Mouse (Mus musculus) liver, embryonic 11.5 days (tissue): ENCODE results near the gene Pklr. TPM values are rescaled to one million over a fixed set of nuclear protein-coding genes. Genes with fewer than 3 reads are reported as not detected.

Experiments
- ATAC-seq: fragments of 200-750 bp; cut with Nextera tagmentation; replicated peaks from 2 replicates; pipeline ENCODE4 v1.8.0; 2017; ENCODE audit warnings: moderate number of reproducible peaks, mild to moderate bottlenecking, moderate TSS enrichment, moderate library complexity; ENCODE audit not compliant: low FRiP score
- DNase-seq: peaks from one replicate; pipeline ENCODE4 v3.0.0-alpha.2; 2017; ENCODE audit warnings: low spot score
- H3K27ac ChIP-seq: fragments of 300-500 bp; sonication (generic); 2 replicates; pipeline ENCODE4 v1.5.1; 2014; ENCODE audit warnings: mild to moderate bottlenecking, low read depth, low read length, control low read depth
- H3K27me3 ChIP-seq: fragments of 300-500 bp; sonication (generic); replicated peaks from 2 replicates; pipeline ENCODE4 v1.6.1; 2014; ENCODE audit warnings: low read length, mixed read lengths; ENCODE audit not compliant: control insufficient read depth, insufficient read depth
- H3K36me3 ChIP-seq: fragments of 300-500 bp; sonication (generic); 2 replicates; pipeline ENCODE4 v1.6.1; 2014; ENCODE audit warnings: mild to moderate bottlenecking, low read length, moderate library complexity, mixed read lengths; ENCODE audit not compliant: control insufficient read depth, insufficient read depth
- H3K4me1 ChIP-seq: fragments of 300-500 bp; sonication (generic); replicated peaks from 2 replicates; pipeline ENCODE4 v1.6.1; 2014; ENCODE audit warnings: low read length, mixed read lengths; ENCODE audit not compliant: control insufficient read depth, insufficient read depth
- H3K4me2 ChIP-seq: fragments of 300-500 bp; sonication (generic); 2 replicates; pipeline ENCODE4 v1.6.1; 2014; ENCODE audit warnings: mild to moderate bottlenecking, control low read depth, moderate library complexity
- H3K4me3 ChIP-seq: fragments of 300-500 bp; sonication (generic); 2 replicates; pipeline ENCODE4 v1.5.1; 2014; ENCODE audit warnings: low read depth, low read length, control low read depth
- H3K9ac ChIP-seq: fragments of 300-500 bp; sonication (generic); 2 replicates; pipeline ENCODE4 v1.6.1; 2014; ENCODE audit warnings: low read depth, low read length, control low read depth
- H3K9me3 ChIP-seq: fragments of 300-500 bp; sonication (generic); 2 replicates; pipeline ENCODE4 v1.6.1; 2016; ENCODE audit warnings: low read length, inconsistent platforms, mixed read lengths; ENCODE audit not compliant: control insufficient read depth
- WGBS: fragments of 180-500 bp; shearing (Covaris S2); extraction: QIAGEN DNeasy Blood & Tissue Kit; methylation state at CpG from one replicate; pipeline ENCODE4 v1.1.7; 2014; 5-methylcytosine and 5-hydroxymethylcytosine counted together
- polyA plus RNA-seq: library from polyadenylated mRNA; unstranded; fragments of >200 nt; fragmentation: Nextera tagmentation; extraction: Ambion mirVana; gene quantifications from 2 replicates; pipeline ENCODE4 v1.2.1, GENCODE M21; 2014

Gene Pklr
- polyA plus RNA-seq, 1 experiment from 2014 or later, result 117 TPM

GRCm38 (mm10) chr3:89107545-89107944 lies 28.4 kb upstream of the Pklr start:
- no peaks in the 10 kb centered on the region for H3K36me3 ChIP-seq
- no peak overlapping the region for H3K27ac ChIP-seq
- no peak overlapping the region for H3K9ac ChIP-seq
- no peaks in the 10 kb centered on the region for H3K27me3 ChIP-seq
- DNase-seq (no peak), ATAC-seq (no peak)
- peaks cover 5% of the 10 kb centered on the region; the same call in 1 of the 2 replicates for H3K4me1 ChIP-seq
- 56% methylated on average over 3 of the region's 3 CpGs for whole genome bisulfite sequencing
- H3K4me3 ChIP-seq, result no peak overlapping the region
- H3K9me3 ChIP-seq, result no peaks in the 10 kb centered on the region
- no peak overlapping the region for H3K4me2 ChIP-seq

- DNase-seq, result no peak
- 65% methylated on average over 1 of the region's 1 CpGs for WGBS
- ATAC-seq, result no peak
- Histone ChIP-seq H3K27ac (no peak overlapping the region), H3K4me3 (no peak overlapping the region), H3K9ac (no peak overlapping the region), H3K4me1 (0 out of 2 replicates have a peak, but pooled peaks cover 2% of the 10 kb centered on the region), H3K9me3 (no peaks in the 10 kb centered on the region), H3K27me3 (no peaks in the 10 kb centered on the region), H3K36me3 (no peaks in the 10 kb centered on the region), H3K4me2 (no peak overlapping the region)
These were observed 27.8 kb upstream of the Pklr start for GRCm38 (mm10) chr3:89108146-89108545.

- H3K27me3 ChIP-seq, result no peaks in the 10 kb centered on the region
- no peak overlapping the region for H3K27ac ChIP-seq
- no peak for DNase-seq
- H3K4me3 ChIP-seq, result no peak overlapping the region
- H3K9ac ChIP-seq, result no peak overlapping the region
- H3K4me2 ChIP-seq, result no peak overlapping the region
- 82% methylated on average over 4 of the region's 4 CpGs for WGBS
- H3K4me1 ChIP-seq, result 0 out of 2 replicates have a peak, but pooled peaks cover 3% of the 10 kb centered on the region
- no peak for ATAC-seq
- H3K9me3 ChIP-seq, result no peaks in the 10 kb centered on the region
- no peaks in the 10 kb centered on the region for H3K36me3 ChIP-seq
These were observed 22.9 kb upstream of the Pklr start for GRCm38 (mm10) chr3:89113058-89113457.

DNA sequence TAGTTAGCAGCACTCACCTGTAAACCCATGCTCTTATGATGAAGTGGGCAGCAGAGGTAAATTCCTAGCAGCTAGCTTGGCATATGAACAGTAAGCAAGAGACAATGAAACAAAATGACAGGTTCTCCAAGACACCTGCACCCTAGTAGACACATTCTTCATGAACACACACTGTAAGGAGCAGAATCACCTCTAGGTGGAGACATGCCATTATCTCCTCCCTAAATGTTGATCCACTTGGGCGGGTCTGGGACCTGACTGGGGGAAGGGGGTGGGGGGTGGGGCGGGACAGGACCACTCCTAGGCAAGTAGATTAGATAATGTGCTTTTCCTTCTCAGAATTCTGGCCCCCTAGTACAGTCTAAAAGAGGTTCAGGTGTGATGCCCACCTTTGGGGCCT lies 20.4 kb upstream of the Pklr start:
- H3K36me3 ChIP-seq, result no peaks in the 10 kb centered on the region
- peak overlapping the region; percentile 16; the same call in 1 of the 2 replicates for H3K4me2 ChIP-seq
- H3K4me3 ChIP-seq, result no peak overlapping the region
- no peak overlapping the region for H3K27ac ChIP-seq
- no peak overlapping the region for H3K9ac ChIP-seq
- H3K27me3 ChIP-seq, result no peaks in the 10 kb centered on the region
- no peaks in the 10 kb centered on the region for H3K9me3 ChIP-seq
- 18% methylated on average over 2 of the region's 2 CpGs for WGBS
- 0 out of 2 replicates have a peak, but pooled peaks cover 3% of the 10 kb centered on the region for H3K4me1 ChIP-seq
- DNase-seq, result no peak
- ATAC-seq, result peak; percentile 86

DNA sequence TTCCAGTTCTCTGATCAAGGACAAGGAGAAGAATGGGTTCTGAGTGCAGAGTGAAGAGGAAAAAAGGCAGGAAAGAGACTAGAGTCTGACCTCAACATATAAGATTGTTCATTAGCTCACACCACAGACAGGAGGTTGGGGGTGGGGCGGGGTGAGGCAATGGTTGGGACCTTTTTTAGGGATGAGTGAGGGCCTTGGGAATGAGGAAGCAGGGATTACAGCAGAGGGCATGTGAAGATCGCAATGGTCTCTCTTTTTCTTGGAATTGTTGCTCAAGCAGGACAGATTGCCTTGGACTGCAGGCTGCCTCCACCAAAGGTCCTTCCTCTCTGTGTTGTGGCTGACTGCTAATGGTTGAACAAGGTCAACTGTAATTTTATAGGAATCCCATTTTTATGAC lies 12.6 kb upstream of the Pklr start:
- H3K9ac ChIP-seq, result no peak overlapping the region
- ATAC-seq (no peak), DNase-seq (no peak)
- 69% methylated on average over 2 of the region's 2 CpGs for WGBS
- H3K36me3 ChIP-seq, result no peaks in the 10 kb centered on the region
- H3K9me3 ChIP-seq, result no peaks in the 10 kb centered on the region
- H3K4me3 ChIP-seq, result no peak overlapping the region
- H3K4me2 ChIP-seq, result no peak overlapping the region
- no peak overlapping the region for H3K27ac ChIP-seq
- no peaks in the 10 kb centered on the region for H3K27me3 ChIP-seq
- H3K4me1 ChIP-seq, result peaks cover 3% of the 10 kb centered on the region; the same call in 1 of the 2 replicates

DNA sequence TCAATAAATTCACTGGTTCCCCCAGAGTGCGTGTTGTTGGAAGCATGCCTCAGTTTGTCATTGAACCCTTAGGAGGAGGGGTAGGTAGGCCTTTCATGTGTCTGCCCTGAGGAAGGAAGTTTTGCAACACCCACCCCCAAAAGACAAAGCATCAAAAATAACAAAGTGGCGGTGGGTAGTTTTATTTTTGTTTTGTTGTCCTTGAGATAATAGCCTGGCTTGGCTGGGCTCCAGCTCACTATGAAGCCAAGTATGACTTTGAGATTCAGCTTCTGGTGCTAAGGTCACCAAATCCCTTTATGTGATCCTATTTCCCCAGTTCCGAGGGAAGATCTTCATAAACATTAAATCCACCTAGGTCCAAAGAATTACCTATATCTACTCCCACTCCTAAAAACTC lies 11.7 kb upstream of the Pklr start:
- no peak overlapping the region for H3K4me2 ChIP-seq
- H3K9ac ChIP-seq, result no peak overlapping the region
- no peak for DNase-seq
- H3K27me3 ChIP-seq, result no peaks in the 10 kb centered on the region
- no peak for ATAC-seq
- no peaks in the 10 kb centered on the region for H3K36me3 ChIP-seq
- 77% methylated on average over 3 of the region's 3 CpGs for WGBS
- no peaks in the 10 kb centered on the region for H3K9me3 ChIP-seq
- peaks cover 9% of the 10 kb centered on the region; the same call in 1 of the 2 replicates for H3K4me1 ChIP-seq
- no peak overlapping the region for H3K4me3 ChIP-seq
- no peak overlapping the region for H3K27ac ChIP-seq

- peaks cover 9% of the 10 kb centered on the region; the same call in 1 of the 2 replicates for H3K4me1 ChIP-seq
These were observed 10.0 kb upstream of the Pklr start for GRCm38 (mm10) chr3:89125981-89126380.

GRCm38 (mm10) chr3:89129908-89130307 lies 6.0 kb upstream of the Pklr start:
- H3K4me1 ChIP-seq, result peaks cover 39% of the 10 kb centered on the region
- H3K4me3 ChIP-seq, result no peak overlapping the region
- DNase-seq (no peak), ATAC-seq (no peak)
- no peaks in the 10 kb centered on the region for H3K9me3 ChIP-seq
- no peak overlapping the region for H3K9ac ChIP-seq
- 89% methylated on average over 3 of the region's 3 CpGs for WGBS
- H3K27me3 ChIP-seq, result no peaks in the 10 kb centered on the region
- no peaks in the 10 kb centered on the region for H3K36me3 ChIP-seq
- H3K27ac ChIP-seq, result no peak overlapping the region
- no peak overlapping the region for H3K4me2 ChIP-seq

More at GRCm38 (mm10) chr3:89125981-89126380, 10.0 kb upstream of the Pklr start:
- H3K9me3 ChIP-seq, result no peaks in the 10 kb centered on the region
- H3K27ac ChIP-seq, result no peak overlapping the region
- ATAC-seq, result no peak
- no peaks in the 10 kb centered on the region for H3K36me3 ChIP-seq
- 86% methylated on average over 3 of the region's 3 CpGs for WGBS
- H3K4me2 ChIP-seq, result no peak overlapping the region
- H3K27me3 ChIP-seq, result no peaks in the 10 kb centered on the region
- H3K9ac ChIP-seq, result no peak overlapping the region
- no peak overlapping the region for H3K4me3 ChIP-seq
- DNase-seq, result no peak

DNA sequence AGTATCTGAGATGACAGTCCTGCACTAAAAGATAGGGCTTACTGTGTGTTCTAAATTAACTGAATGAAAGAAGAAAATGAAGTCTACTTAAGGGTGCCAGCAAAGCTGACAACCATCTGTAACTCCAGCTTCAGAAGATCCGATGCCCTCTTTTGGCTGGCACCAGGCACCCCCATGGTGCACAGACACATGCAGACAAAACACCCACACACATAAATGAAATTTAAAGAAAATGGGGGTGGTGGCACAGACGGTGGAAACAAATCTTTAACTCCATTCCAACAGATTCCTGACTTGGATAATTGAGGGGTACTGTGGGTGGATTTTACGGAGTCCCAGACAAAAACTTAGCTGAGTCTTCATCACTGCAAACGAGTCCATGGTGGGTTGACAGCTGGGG lies 4.1 kb upstream of the Pklr start:
- Histone ChIP-seq H3K36me3 (no peaks in the 10 kb centered on the region), H3K27me3 (no peaks in the 10 kb centered on the region), H3K4me3 (peak overlapping the region; percentile 46), H3K4me2 (peak overlapping the region; percentile 70), H3K4me1 (peaks cover 44% of the 10 kb centered on the region), H3K27ac (peak overlapping the region; percentile 98), H3K9me3 (no peaks in the 10 kb centered on the region), H3K9ac (peak overlapping the region; percentile 69)
- no peak for ATAC-seq
- WGBS, result 36% methylated on average over 4 of the region's 4 CpGs
- no peak for DNase-seq
